Mouse (Mus musculus) inflammation-experienced regulatory T-cells (primary cell): ENCODE data around the gene Slc1a3. TPM values are rescaled to one million over a fixed set of nuclear protein-coding genes. Genes with fewer than 3 reads are reported as not detected.

Experiments used
- polyA plus RNA-seq, 2 experiments: library from polyadenylated mRNA; unstranded; fragments of 100-300 nt; shearing (Covaris generic); gene quantifications; one replicate each; pipeline ENCODE4 v1.2.1; 2017

Slc1a3 gene
- polyA plus RNA-seq, result 1 to 10 TPM in 1 of 2 experiments, under 1 TPM in 1; 0.88 to 7.0 TPM

GRCm38 (mm10) chr15:8710146-8711006 lies at the start of gene Slc1a3:
TSS of gene Slc1a3 (minus strand) at chr15:8710764.

Other genes with a start within 250 kb of the Slc1a3 start
- gene Gm2310, start 190.8 kb downstream of the Slc1a3 start, polyA plus RNA-seq, result not detected